Mouse (Mus musculus) T-helper 2 cell (primary cell): ENCODE measurements around the gene Hmg20a.
"Not testable (repeated sequence)": the region's sequence is repeated elsewhere in the genome, so short reads cannot be mapped to it uniquely, and the experiment has no call there.

Experiments used
- in situ Hi-C: fragments of 300-600 bp; cut with MboI, MseI; formaldehyde crosslinking; loops from one replicate; pipeline ENCODE4 v1.15.1; 2025; ENCODE audit warnings: high pct_unique_total_duplicates

Hmg20a gene

DNA sequence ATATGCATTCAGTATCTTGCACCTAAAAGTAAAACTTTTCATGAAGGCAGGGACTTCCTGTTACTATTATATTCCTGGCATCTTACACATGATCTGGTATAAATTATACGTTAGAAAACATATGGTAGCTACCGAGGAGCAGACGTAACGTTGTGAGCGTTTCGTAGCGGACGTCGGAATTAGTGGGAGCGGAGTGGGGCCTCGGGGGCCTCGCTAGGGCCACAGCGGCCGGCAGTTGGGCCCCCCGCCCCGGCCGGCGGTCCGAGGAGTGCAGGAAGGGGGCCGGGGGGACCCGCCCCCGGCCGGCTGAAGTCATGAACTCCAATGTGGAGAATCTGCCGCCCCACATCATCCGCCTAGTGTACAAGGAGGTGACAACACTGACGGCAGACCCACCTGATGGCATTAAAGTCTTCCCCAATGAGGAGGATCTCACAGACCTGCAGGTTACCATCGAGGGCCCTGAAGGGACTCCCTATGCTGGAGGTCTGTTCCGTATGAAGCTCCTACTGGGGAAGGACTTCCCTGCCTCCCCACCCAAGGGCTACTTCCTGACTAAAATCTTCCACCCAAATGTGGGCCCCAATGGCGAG lies 19.0 kb downstream of the Hmg20a start:
- in situ Hi-C loops = not testable (repeated sequence)

DNA sequence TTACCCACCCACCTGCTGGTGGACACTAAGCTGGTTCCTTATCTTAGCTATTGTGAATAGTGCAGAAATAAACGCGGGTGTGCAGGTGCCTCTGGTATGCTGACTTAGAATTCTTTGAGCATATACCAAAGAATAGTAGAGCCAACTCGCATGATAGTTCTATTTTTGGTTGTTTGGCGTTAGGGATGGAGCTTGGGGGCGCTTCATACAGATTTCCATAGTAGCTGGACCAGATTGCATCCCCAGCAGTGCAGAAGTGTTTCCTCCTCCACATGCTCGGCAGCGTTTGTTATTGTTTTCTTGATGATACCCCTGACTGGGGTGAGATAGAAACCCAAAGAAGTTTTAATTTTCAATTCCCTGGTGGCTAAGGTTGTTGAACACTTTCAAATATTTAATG lies 21.3 kb downstream of the Hmg20a start:
- in situ Hi-C loops = no loop called here

DNA sequence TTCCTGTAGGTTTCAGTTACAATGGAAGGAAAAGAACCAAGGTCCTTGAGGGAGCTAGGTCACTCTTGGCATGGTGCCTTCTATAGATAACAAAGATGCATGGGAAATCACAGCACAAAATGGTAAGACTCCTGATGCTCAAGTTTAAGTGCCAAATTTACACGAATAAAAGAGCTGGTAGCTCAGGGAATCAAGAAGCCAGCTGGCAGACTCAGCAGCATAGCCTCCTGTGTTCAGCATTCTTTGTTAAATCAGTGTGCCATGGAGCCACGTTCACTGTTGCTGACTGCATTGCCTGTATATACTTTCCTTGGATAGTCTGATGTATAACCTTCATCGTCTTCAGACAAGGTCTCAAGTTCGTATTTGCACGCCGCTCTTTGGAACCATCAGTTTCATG lies 33.2 kb downstream of the Hmg20a start:
- in situ Hi-C loops = no loop called here

DNA sequence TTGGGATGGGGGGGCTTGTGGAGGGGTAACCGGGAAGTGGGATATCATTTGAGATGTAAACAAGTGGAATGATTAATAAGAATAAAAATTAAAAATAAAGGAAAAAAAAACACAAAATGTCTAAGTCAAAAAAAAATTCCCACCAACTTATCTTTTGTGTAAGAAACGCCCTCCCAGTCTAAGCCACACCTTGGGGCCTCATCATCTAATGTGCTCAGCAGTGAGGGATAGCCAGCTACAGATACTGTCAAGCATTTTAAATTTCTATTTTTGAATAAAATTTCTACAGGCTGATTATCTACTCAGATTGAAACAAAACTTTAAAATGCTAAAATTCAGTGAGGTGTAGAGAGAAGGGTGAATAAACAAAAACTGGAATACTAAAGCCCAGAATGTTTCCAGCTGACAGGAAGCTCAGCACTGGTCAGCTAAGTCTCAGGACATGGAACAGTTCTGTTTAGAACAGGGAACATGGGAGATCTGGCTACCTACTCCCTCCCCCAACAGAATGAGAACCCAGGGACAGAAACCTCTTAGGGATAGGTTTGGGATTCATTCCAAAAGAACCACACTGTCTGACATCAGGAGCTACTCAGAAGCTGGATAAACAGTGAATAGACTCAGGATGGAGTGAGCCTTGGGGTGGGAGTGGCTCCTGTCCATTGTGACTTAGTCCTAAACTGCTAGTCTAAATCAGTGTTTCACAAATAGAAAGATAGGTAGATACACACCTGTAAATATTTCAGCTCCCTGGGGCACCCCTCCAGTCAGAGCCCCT lies 34.8 kb downstream of the Hmg20a start:
- in situ Hi-C loops = no loop called here

DNA sequence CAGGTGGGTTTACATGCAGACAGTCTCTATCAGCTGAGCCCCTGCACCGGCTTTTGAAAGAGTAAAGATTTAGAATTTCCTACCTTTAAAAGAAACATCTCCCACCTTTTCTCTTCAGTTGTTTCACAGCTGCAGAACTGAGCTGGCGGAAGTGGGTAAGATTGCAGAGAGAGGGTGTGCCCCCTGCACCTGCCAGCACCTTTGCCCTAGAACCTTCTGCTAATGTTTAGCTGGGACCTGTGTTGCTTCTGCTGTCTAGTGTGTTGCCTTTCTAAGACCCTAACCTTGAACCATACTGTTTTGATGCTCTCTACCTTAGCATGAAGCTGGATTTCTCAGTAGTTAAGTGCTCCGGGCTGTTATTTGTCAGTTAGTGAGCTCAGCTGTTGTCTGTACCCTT lies 38.0 kb downstream of the Hmg20a start:
- in situ Hi-C loops = no loop called here

DNA sequence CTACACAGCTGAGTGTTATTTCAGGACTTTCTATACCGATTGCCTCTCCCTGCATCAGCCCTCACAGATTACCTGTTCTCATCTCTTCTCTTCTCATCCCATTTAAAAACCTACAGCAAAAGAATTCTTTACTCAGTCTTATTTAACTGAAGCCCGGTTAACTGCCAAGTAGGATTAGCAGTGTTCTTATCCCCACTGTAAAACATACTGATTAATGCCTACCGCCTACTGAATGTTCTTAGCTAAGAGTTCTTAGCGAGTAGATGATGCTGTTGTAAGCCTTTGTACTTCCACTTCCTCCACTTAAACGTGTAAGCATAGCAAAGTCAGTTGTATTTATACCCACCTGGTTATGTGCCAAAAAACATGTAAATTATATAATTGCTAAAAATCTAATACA lies 42.6 kb downstream of the Hmg20a start:
- in situ Hi-C loops = no loop called here

DNA sequence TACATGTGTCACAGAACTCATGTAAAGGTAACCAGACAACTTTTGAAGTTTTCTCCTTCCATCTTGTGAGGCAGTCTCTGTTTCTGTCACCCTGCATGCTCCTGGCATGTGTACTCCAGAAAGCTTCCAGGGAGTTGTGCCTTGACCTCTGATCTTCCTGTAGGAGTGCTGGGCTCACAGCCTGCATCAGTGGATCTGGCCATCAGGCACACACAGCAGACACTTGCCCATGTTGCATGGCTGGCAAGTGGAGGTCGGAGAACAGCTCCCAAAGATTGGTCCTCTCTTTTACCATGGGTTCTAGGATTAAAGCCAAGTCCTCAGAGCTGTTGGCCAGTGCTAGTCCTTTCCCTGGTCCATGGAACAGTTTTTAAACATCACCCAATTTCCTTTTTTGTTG lies 44.2 kb downstream of the Hmg20a start:
- in situ Hi-C loops = no loop called here

DNA sequence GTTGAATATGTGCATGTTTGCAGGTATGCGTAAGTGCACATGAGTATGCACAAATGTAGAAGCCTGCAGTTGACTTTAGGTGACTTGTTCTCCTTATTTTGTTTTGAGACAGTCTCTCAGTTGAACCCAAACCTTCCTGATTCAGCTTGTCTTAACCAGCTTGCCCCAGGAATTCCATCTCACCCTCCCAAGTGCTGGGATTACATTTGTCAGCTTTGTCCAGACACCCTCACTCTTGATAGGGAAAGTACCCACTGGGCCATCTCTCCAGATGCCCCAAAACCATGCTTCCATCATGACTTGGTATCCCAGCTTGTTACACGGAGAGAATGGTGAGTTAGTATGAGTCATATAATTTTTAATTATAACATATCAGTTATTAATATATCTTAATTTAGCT lies 44.6 kb downstream of the Hmg20a start:
- in situ Hi-C loops = no loop called here

DNA sequence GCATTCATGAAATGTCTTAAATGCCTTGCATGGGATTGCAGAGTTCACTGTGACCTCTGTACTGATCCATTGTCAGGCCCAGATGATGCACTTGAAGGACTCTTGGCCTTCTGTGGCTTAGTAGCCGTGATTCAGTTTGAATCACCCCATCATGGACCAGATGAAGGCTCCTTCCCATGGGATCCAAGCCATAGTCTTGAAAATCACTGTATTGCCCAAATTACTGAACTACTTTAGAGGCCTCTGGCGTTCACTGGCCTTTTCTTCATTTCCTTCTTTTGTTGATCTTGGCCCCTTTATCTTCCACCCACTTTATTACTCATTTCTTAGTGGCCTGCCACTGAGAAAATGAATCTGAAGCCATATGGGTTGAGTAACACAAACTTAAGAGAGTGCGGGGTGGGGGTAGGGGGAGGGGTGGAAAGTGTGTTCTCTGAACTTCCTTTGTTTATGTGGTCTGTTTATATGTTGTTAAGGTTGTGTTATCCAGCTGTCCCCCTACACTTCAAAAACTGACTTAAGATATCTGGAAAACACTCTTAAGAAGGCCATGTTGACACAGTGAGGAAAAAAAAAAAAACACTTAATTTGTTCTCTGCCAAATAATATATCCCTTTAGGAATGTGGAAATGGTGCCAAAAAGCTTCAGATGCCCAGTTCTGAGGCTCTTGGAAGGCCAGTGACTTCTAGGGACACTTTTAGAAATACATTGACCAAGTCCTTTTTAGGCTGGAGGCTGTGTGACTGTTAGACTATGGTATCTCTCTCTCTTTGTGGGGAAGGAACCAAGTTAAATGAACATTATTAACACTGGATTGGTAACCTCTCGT lies 45.5 kb downstream of the Hmg20a start:
- in situ Hi-C loops = no loop called here

DNA sequence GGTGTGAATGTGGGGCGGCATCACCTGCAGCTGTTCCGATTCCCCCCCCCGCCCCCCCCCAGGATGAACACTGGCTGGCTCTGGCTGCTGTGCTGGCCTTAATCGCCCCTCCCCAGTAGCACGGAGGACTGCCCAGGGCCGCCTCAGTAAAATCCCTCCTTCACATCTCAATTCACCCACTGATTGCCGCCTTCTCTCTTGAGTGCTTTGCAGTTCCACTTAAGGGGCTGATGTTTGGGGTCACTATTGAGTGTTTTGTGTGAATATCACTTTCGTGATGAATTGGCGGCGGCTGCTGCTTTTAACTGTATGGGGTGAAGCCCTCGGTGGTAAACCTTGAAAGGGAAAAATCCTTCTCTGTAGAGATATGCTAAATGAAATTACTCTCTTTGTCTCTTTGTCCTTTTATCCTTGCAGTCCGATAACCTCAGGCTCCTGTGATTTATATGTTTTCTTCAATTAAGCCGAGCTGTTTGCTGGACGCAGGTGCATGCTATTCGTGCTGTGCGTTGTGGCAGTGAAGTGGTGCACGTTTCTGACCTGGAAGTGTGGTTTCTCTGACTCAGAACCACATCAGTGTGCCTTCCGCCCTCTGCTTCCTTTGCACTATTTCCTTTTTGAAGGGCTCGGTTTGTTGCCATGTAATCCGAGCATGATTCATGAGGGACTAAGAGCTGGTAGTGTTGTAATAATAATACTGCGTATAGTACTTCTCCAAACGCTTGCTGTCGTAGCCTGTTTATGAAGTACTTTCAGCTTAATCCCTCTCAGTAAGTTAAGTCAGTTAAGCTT lies 46.6 kb downstream of the Hmg20a start:
- in situ Hi-C loops = no loop called here

DNA sequence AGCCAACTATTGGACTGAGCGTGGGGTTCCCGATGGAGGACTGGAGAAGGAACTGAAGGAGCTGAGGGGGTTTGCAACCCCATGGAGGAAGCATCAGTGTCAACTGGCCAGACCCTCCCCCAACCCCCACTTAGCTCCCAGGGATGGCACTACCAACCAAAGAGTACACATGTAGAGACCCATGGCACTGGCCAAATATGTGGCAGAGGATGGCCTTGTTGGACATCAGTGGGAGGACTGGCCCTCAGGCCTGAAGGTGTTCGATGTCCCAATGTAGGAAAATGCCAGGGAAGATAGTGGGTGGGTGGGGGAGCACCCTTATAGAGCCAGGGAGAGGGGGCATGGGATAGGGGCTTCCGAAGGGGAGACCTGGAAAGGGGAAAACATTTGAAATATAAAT lies 47.8 kb downstream of the Hmg20a start:
- in situ Hi-C loops = no loop called here

DNA sequence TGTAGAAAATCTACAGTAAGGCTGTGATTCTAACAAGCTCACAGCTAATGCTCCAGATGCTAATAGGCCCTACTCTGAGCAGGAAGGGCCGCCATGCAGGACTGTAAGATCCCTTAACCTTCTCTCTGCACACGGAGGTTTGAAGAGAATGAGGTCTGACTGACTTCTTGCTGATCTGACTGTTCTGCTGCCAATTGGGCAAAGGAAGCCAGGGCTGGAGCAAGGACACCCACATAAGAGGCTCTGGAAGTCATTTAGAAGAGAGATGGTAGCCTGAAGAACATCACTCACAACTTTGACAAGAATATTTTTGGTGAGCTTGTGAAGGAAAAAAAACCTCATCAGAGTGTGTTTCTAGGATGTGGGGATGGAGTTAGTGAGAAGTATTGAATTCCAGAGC lies 51.2 kb downstream of the Hmg20a start:
- in situ Hi-C loops = no loop called here

DNA sequence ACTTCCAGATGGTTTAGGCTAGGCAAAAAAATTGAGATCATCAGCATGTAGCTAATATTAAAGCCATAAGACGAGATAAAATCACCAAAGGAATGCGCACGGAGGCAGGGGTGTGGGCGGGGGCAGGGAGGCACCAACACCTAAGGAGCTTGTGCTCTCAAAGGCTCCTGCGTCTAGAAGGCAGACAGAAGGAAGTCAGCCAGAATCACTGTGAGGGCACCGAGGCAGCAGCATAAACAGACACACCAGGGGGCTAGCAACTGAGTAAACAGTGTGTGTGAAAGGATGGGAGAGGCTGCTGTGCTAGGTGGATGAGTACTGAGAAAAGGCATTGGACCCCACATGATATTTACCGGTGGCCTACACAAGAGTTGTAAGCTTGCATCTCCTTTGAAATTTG lies 51.9 kb downstream of the Hmg20a start:
- in situ Hi-C loops = no loop called here

DNA sequence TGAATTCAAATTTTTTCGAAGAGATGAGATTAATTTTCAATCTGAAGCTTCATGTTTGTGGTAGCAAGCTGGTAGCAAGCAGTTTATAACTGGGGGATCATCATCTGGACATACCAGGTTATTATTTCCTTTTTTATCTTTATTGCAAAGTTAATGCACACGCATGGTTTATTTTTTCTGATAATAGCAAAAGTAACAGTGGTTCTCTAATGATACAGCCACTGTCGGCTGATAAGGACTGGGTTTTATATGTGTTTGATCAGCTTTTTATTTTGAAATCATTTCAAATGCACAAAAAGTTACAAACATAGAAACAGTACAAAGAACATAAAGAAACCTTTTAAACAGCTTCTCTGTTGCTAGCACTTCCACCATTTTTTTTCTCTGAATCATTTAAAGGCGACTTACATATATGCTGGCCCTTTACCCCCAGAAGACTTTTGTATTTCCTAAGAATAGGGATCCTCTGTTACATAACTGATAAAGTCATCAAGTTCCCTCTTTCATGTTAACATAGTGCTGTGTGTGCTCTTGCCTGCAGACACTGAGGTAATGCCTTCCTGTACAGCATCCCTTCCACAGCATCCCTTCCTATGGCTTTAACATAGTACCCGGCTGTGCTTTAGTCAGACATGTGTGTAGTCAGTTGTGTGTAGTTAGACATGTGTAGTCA lies 60.7 kb downstream of the Hmg20a start:
- in situ Hi-C loops = no loop called here

DNA sequence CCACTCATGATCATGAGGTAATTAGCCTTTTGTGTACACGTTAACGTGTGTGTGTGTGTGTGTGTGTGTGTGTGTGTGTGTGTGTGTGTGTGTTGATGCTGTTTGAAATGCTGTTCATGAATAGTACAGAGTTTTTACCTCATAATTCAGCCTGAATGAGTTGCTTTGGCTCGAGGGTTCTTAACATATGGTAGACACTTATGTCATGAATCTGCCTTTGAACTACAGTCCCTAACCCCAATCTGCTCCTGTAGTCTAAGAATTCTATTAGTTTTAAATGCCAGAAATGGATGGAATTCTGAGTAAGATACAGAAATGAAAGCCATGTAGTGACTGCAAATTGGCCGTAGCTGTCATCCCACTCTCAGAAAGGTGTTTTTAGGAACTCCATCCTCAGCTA lies 64.2 kb downstream of the Hmg20a start:
- in situ Hi-C loops = no loop called here

DNA sequence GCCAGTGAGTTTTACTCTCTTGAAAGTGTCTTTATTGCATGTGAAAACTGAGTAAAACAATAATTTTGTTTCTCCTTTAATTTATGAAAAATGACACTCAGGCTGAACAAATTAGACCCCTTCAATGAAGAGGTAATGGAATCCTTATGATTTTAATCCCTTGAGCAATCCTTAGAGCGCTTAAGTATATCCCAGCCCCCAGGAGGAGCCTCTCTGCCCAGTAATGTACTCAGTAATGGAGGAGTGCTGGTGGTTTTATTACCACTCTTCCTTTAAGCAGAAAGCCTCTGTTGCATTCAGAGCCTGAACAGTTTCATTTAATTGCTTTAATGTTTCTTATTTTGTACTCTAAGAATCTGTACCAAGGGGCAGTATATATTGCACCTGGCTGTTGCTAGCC lies 67.0 kb downstream of the Hmg20a start:
- in situ Hi-C loops = no loop called here

DNA sequence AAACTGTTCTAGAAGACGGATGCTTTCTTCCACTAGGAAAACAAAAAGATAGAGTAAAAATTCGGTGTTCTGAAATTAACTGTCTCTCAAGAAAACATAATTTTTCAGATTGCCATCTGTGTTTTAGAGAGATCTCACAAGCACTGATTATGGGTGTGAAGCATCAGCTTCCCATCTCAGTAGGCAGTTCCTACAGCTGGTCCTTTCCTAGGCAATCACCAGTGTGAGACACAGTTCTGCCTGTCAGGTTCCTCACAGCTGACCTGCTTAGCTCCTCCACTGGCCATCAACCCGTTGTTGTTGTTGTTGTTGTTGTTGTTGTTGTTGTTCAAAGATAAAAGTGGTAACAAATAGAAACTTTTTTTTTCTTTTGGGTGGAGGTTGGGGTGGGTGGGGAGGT lies 67.7 kb downstream of the Hmg20a start:
- in situ Hi-C loops = no loop called here

DNA sequence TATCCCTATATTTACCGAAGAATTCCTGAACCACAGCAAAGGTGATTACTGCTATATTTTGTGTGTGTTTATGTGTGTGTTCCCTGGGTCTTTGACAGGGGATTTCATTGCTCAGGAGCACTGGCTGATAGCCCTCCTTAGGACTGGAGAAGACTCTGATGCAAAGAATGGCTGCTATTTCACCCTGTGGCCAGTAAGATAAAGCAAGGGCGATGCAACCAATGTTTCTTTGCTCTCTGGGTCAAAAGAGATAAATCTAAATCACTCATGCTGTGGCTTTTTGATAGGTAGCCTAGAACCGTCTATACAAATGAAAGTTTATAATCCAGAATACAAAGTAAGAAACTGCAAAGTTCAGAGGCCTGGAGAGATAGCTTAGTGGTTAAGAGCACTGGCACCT lies 69.2 kb downstream of the Hmg20a start:
- in situ Hi-C loops = no loop called here

DNA sequence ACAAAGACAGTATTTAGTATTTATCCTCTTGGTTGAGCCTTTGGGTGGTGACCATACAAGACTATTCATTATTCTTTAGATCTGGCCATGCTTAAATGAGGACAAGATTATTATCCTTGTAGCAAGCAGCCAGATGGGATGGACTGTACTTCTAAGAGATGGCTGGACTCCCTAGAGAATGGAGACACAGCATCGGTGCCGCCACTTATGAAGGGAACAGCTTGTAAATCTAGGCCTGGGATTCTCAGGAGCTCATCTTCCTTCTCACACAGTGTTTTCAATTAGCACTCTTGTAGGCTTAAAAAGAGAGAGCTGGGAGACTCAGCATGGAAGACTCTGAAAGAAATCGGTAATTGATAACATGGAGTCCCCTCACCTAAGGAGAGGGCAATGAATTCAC lies 74.0 kb downstream of the Hmg20a start:
- in situ Hi-C loops = no loop called here

DNA sequence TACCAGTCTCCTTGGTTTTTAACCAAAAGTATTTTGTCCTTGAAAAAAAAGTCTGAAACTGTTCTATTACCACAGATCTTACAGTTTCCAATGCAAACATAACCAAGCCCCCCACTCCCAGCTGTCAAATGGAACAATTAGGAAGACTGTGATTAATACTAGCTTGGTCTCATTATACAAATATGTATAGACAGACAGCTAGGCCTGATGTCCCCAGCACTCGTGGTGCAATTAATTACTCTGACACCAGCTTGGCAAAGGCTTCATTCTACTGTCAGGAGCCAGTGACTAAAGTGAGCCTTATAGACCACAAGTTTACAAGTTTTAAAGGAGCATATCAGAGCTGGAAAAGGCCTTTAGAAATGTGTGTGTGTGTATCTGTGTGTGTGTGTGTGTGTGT lies 74.5 kb downstream of the Hmg20a start:
- in situ Hi-C loops = no loop called here

DNA sequence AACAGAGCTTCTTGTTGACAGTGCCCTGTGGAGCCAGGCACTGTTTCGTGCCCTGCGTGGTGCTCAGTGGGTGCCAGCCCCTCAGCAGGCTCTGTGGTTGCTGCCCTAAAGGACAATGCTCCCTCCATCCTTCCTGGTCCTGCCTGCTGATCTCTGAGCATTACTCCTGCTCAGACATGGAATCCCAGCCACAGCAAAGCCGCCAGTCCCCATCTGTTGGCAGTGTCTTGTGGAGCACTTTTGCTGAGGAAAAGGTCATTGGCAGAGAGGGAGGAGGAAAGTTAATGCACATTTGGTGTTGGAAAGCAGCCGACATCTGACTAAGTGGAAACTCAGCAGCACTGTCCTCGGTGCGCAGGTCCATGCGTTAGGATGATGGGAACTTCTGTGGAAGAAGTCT lies 76.7 kb downstream of the Hmg20a start:
- in situ Hi-C loops = no loop called here
